Mouse (Mus musculus): Measurements from ENCODE around the gene Agxt2. TPM values are rescaled to one million over a fixed set of nuclear protein-coding genes. Genes with fewer than 3 reads are reported as not detected.

The Agxt2 gene
- not detected in 2 replicates for polyA plus RNA-seq (2012; rRNA removed)

GRCm38 (mm10) chr15:10358039-10358948 lies at the start of gene Agxt2:
Agxt2 (plus strand) TSS chr15:10358532.

GRCm38 (mm10) chr15:10325080-10325479 lies 33.3 kb upstream of the Agxt2 start, which contains the start of gene Gm21973:
Gm21973 (plus strand) TSS chr15:10325380.

Other genes with a start within 250 kb of the Agxt2 start
- gene Prlr, start 181.3 kb upstream of the Agxt2 start, polyA plus RNA-seq (2012; rRNA removed): 1.0 and 1.1 TPM in 2 replicates
- gene Gm21973, start 33.2 kb upstream of the Agxt2 start, polyA plus RNA-seq (2012; rRNA removed): not detected in 2 replicates
- 10.2 and 11.9 TPM in 2 replicates for gene Dnajc21, start 112.0 kb downstream of the Agxt2 start, polyA plus RNA-seq (2012; rRNA removed)
- gene Brix1, start 127.4 kb downstream of the Agxt2 start, polyA plus RNA-seq (2012; rRNA removed): 18.2 and 18.5 TPM in 2 replicates
- 23.3 and 24.2 TPM in 2 replicates for gene Rad1, start 127.5 kb downstream of the Agxt2 start, polyA plus RNA-seq (2012; rRNA removed)
- gene Ttc23l, start 200.1 kb downstream of the Agxt2 start, polyA plus RNA-seq (2012; rRNA removed): 0.03 TPM in 1 of 2 replicates, not detected in the other